Mouse (Mus musculus): Measurements from ENCODE around the gene Iqcg. TPM values are rescaled to one million over a fixed set of nuclear protein-coding genes. Genes with fewer than 3 reads are reported as not detected.

Iqcg gene
- total and polyA plus RNA-seq, 3 experiments = 13.6 to 40.4 TPM; not detected in 1

DNA sequence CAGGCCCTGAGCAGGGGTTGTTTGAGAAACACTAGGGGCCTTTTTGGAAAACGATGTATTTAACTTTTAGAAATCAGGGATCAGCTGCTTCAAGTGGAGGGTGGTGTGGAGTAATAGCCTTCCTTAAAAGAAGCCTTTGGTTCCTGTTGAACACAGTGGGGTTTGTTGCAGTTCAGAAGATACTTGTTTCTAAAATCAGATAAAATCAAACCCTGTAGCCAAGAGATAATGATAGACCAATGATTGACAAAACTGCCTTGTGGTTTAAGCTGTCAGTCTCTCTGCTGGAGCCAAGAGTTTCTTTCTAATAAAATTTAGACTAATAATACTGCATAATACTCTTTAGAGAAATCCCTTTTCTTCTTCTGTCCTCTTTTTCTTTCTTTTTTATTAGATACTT is 75.8 kb downstream of the Iqcg start (continued):
- TF ChIP-seq TAL1 (IDR thresholded peaks at IDR 0.05; ENCODE audit: low read length) (no peak), E2F4 (IDR thresholded peaks at IDR 0.05; ENCODE audit: borderline replicate concordance, low read depth, low read length) (no peak)

DNA sequence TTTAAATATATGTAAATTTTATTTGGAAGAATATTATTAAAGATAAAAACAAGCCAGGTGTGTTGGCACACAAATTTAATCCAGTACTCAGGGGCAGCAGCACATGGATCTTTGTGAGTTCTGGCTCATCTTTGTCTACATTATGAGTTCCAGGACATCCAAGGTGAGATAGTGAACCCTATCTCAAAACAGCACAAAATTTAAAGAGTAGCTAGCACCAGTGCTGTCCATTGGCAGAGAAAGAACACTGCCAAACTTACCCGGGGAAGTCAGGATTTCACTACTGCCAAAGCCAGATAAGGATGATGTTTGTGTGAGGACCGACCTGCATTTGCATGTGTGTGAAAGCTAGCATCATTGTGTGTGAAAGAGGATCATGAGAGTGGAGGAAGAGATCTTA is 83.0 kb downstream of the Iqcg start:
- TF ChIP-seq ZMIZ1 (IDR thresholded peaks at IDR 0.05; ENCODE audit: low read depth, low read length) (no peak), MAZ (IDR thresholded peaks at IDR 0.05; ENCODE audit: low read depth, low read length) (no peak), ZKSCAN1 (IDR thresholded peaks at IDR 0.05; ENCODE audit: low read depth, low read length) (no peak), TCF12 (IDR thresholded peaks at IDR 0.05; ENCODE audit: low read depth, low read length) (peak; percentile 30; the same call in 1 of the 2 replicates), EP300 (IDR thresholded peaks at IDR 0.05; ENCODE audit: low read depth in 1 of 2, low read length in 2 of 2) (0 out of 4 replicates have a peak, but pooled peaks of 1 of the 2 experiments have one; percentile 31), TAL1 (IDR thresholded peaks at IDR 0.05; ENCODE audit: low read length) (peak; percentile 38), GATA1 (IDR thresholded peaks at IDR 0.05; ENCODE audit: low read depth, low read length) (peak; percentile 63)
- H3K27me3 ChIP-seq (ENCODE audit: control insufficient read depth in 1 of 2, insufficient read depth in 2 of 2, low read length in 2 of 2) = no peaks in the 10 kb centered on the region
- no peak overlapping the region for H3K9ac ChIP-seq (ENCODE audit: control insufficient read depth, low read depth, low read length, poor library complexity, severe bottlenecking)
- peaks cover 3 to 4% of the 10 kb centered on the region in 2 experiments; a peak in 2 of 4 replicates for H3K36me3 ChIP-seq (ENCODE audit: control insufficient read depth in 1 of 2, insufficient read depth in 2 of 2, low read length in 2 of 2)
- H3K27ac ChIP-seq (ENCODE audit: control insufficient read depth, low read depth, low read length) = no peak overlapping the region
- DNase-seq (ENCODE audit: low read depth, low spot score) = peak; percentile 47
- no peaks in the 10 kb centered on the region for H3K79me2 ChIP-seq (ENCODE audit: control insufficient read depth, insufficient read depth, low read length, poor library complexity)
- no peaks in the 10 kb centered on the region; a peak in 1 of 4 replicates for H3K4me1 ChIP-seq (ENCODE audit: control insufficient read depth in 1 of 2, insufficient read depth in 2 of 2, low read length in 2 of 2)
- no peaks in the 10 kb centered on the region for H3K9me3 ChIP-seq (replicated peaks; ENCODE audit: insufficient read depth, low read length)
- no peak overlapping the region for H3K4me3 ChIP-seq (ENCODE audit: control insufficient read depth in 1 of 2, insufficient read depth in 1 of 2, low read depth in 2 of 2, low read length in 2 of 2)

DNA sequence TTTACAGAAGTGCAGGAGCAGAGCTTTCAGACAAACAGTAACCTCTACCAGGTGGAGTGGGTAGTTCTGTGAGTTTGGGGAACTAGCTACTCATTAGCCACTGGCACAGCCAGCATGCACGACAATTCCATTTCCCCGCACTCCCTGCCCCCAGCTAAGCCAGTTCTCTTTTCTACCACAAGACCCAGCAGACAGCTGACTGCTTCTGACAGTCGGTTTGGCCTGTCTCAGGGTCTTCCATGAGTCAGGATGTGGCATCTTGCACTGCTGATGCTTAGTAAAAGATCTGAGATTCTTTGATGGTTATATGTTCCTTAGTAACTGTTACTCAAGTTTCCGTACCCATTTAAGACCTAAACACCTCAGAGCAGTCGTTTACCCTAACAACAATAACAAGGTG is 83.5 kb downstream of the Iqcg start:
- no peaks in the 10 kb centered on the region for H3K79me2 ChIP-seq (ENCODE audit: control insufficient read depth, insufficient read depth, low read length, poor library complexity)
- no peaks in the 10 kb centered on the region for H3K9me3 ChIP-seq (replicated peaks; ENCODE audit: insufficient read depth, low read length)
- no peaks in the 10 kb centered on the region; a peak in 1 of 4 replicates for H3K4me1 ChIP-seq (ENCODE audit: control insufficient read depth in 1 of 2, insufficient read depth in 2 of 2, low read length in 2 of 2)
- TF ChIP-seq HCFC1 (IDR thresholded peaks at IDR 0.05; ENCODE audit: low read depth, low read length) = no peak
- no peak for TF ChIP-seq POLR2AphosphoS5 (IDR thresholded peaks at IDR 0.05; ENCODE audit: borderline replicate concordance, low read depth, low read length)
- no peak for TF ChIP-seq MAX (IDR thresholded peaks at IDR 0.05; ENCODE audit: low read length)
- H3K4me3 ChIP-seq (ENCODE audit: control insufficient read depth in 1 of 2, insufficient read depth in 1 of 2, low read depth in 2 of 2, low read length in 2 of 2) = no peak overlapping the region
- H3K36me3 ChIP-seq (ENCODE audit: control insufficient read depth in 1 of 2, insufficient read depth in 2 of 2, low read length in 2 of 2) = peaks cover 3 to 4% of the 10 kb centered on the region in 2 experiments; a peak in 2 of 4 replicates
- H3K27me3 ChIP-seq (ENCODE audit: control insufficient read depth in 1 of 2, insufficient read depth in 2 of 2, low read length in 2 of 2) = no peaks in the 10 kb centered on the region
- H3K9ac ChIP-seq (ENCODE audit: control insufficient read depth, low read depth, low read length, poor library complexity, severe bottlenecking) = no peak overlapping the region
- peak; percentile 47 for DNase-seq (ENCODE audit: low read depth, low spot score)
- no peak overlapping the region for H3K27ac ChIP-seq (ENCODE audit: control insufficient read depth, low read depth, low read length)

Other genes starting within 250 kb of the Iqcg start
- not detected in 2 replicates for gene Smbd1, start 245.7 kb downstream of the Iqcg start, total RNA-seq (2012; rRNA removed)
- not detected for gene Smbd1, start 245.7 kb downstream of the Iqcg start, polyA plus RNA-seq (2012; ENCODE audit: insufficient read depth in 1 of 2, insufficient read length in 2 of 2, low read depth in 1 of 2, low replicate concordance in 2 of 2, missing spikeins in 1 of 2)
- 74.8 and 76.0 TPM in 2 replicates for gene Fyttd1, start 178.7 kb downstream of the Iqcg start, total RNA-seq (2012; rRNA removed)
- gene Fyttd1, start 178.7 kb downstream of the Iqcg start, polyA plus RNA-seq (2012; ENCODE audit: insufficient read depth in 1 of 2, insufficient read length in 2 of 2, low read depth in 1 of 2, low replicate concordance in 2 of 2, missing spikeins in 1 of 2) = 10 to 100 TPM in 1 of 2 experiments, not detected in 1; 44.3 TPM
- gene Rubcn, start 178.5 kb downstream of the Iqcg start, total RNA-seq (2012; rRNA removed) = 10.2 and 10.7 TPM in 2 replicates
- gene Rubcn, start 178.5 kb downstream of the Iqcg start, polyA plus RNA-seq (2012; ENCODE audit: insufficient read depth in 1 of 2, insufficient read length in 2 of 2, low read depth in 1 of 2, low replicate concordance in 2 of 2, missing spikeins in 1 of 2) = 10 to 100 TPM in 1 of 2 experiments, not detected in 1; 14.6 TPM
- 8.6 and 9.5 TPM in 2 replicates for gene Lrch3, start 142.1 kb downstream of the Iqcg start, total RNA-seq (2012; rRNA removed)
- gene Lrch3, start 142.1 kb downstream of the Iqcg start, polyA plus RNA-seq (2012; ENCODE audit: insufficient read depth in 1 of 2, insufficient read length in 2 of 2, low read depth in 1 of 2, low replicate concordance in 2 of 2, missing spikeins in 1 of 2) = 10 to 100 TPM in 1 of 2 experiments, not detected in 1; 17.0 TPM
- gene Rpl35a, start 235 bp upstream of the Iqcg start, total RNA-seq (2012; rRNA removed) = 2,034 and 2,314 TPM in 2 replicates
- gene Rpl35a, start 235 bp upstream of the Iqcg start, polyA plus RNA-seq (2012; ENCODE audit: insufficient read depth in 1 of 2, insufficient read length in 2 of 2, low read depth in 1 of 2, low replicate concordance in 2 of 2, missing spikeins in 1 of 2) = 1,000 to 10,000 TPM in 1 of 2 experiments, not detected in 1; 1,572 TPM
- 2.0 and 2.7 TPM in 2 replicates for gene Lmln, start 6.3 kb upstream of the Iqcg start, total RNA-seq (2012; rRNA removed)
- 1 to 10 TPM in 1 of 2 experiments, not detected in 1; 3.8 TPM for gene Lmln, start 6.3 kb upstream of the Iqcg start, polyA plus RNA-seq (2012; ENCODE audit: insufficient read depth in 1 of 2, insufficient read length in 2 of 2, low read depth in 1 of 2, low replicate concordance in 2 of 2, missing spikeins in 1 of 2)
- 6.9 and 7.1 TPM in 2 replicates for gene Osbpl11, start 128.9 kb upstream of the Iqcg start, total RNA-seq (2012; rRNA removed)
- gene Osbpl11, start 128.9 kb upstream of the Iqcg start, polyA plus RNA-seq (2012; ENCODE audit: insufficient read depth in 1 of 2, insufficient read length in 2 of 2, low read depth in 1 of 2, low replicate concordance in 2 of 2, missing spikeins in 1 of 2) = 10 to 100 TPM in 1 of 2 experiments, not detected in 1; 10.3 TPM
- gene Snx4, start 195.2 kb upstream of the Iqcg start, total RNA-seq (2012; rRNA removed) = 34.7 and 37.9 TPM in 2 replicates
- gene Snx4, start 195.2 kb upstream of the Iqcg start, polyA plus RNA-seq (2012; ENCODE audit: insufficient read depth in 1 of 2, insufficient read length in 2 of 2, low read depth in 1 of 2, low replicate concordance in 2 of 2, missing spikeins in 1 of 2) = 10 to 100 TPM in 1 of 2 experiments, not detected in 1; 36.1 TPM

Measured in MEL (cell line).